Comparison of ENCODE assay signal across 25 mouse cellular contexts in genomic region chr2:8818127-8818526, GRCm38 (mm10).
DNase-seq lines count a peak whose midpoint lies in the region; ATAC-seq and TF ChIP-seq lines count a peak whose summit lies in the region.
"Had no signal": no experiment of that assay in that cellular context is flagged by ENCODE, and none has a peak within 500 bp of the region (broad histone marks: within the 10 kb centered on the region; RNA-seq: fewer than 3 reads in every experiment).

No protein-coding gene starts in this region.

- DNase-seq in kidney, postnatal 0 days (ENCODE audit: low spot score): peak; percentile 54
- no peak for DNase-seq in kidney, adult 11 months
- DNase-seq in lung, postnatal 14 days: no peak
- peak; percentile 14 for DNase-seq in adipocyte (ENCODE audit: low spot score)
- peak; percentile 70 for DNase-seq in embryonic facial prominence, embryonic 14.5 days (ENCODE audit: low spot score)
- DNase-seq in ovary, postnatal 10 days (ENCODE audit: low spot score): no peak
- DNase-seq: adrenal gland, postnatal 14 days; cerebellum, adult 2 months; cerebellum, postnatal 25 days; gastrocnemius, postnatal 25 days; heart, adult 18-20 months; kidney, adult 8-10 months; right cerebral cortex, postnatal 14 days had no signal

- no peaks in the 10 kb centered on the region for H3K4me1 ChIP-seq in kidney, postnatal 0 days (replicated peaks; ENCODE audit: insufficient read depth, low read length)
- H3K4me1 ChIP-seq in lung, embryonic 16.5 days (replicated peaks; ENCODE audit: control insufficient read depth, insufficient read depth, low read length): 0 out of 2 replicates have a peak, but pooled peaks cover 3% of the 10 kb centered on the region
- no peaks in the 10 kb centered on the region for H3K4me1 ChIP-seq in embryonic facial prominence, embryonic 14.5 days (ENCODE audit: control insufficient read depth, insufficient read depth, low read length)
- H3K4me1 ChIP-seq: embryonic facial prominence, embryonic 12.5 days; forebrain, embryonic 12.5 days; heart, embryonic 12.5 days; hindbrain, embryonic 12.5 days; limb, embryonic 12.5 days; liver, embryonic 12.5 days; midbrain, embryonic 15.5 days; neural tube, embryonic 13.5 days had no signal

- no peak overlapping the region for H3K4me3 ChIP-seq in kidney, postnatal 0 days (replicated peaks; ENCODE audit: low read depth, low read length)
- H3K4me3 ChIP-seq in lung, embryonic 16.5 days (ENCODE audit: low read length): no peak overlapping the region
- H3K4me3 ChIP-seq in embryonic facial prominence, embryonic 14.5 days (ENCODE audit: low read depth, low read length): no peak overlapping the region
- H3K4me3 ChIP-seq: embryonic facial prominence, embryonic 12.5 days; erythroblast, embryonic 14.5 days; forebrain, embryonic 12.5 days; heart, embryonic 12.5 days; hindbrain, embryonic 12.5 days; layer of hippocampus, adult 2 months; limb, embryonic 12.5 days; liver, embryonic 12.5 days; midbrain, embryonic 15.5 days; neural tube, embryonic 13.5 days had no signal

- H3K27ac ChIP-seq in kidney, postnatal 0 days: no peak overlapping the region
- H3K27ac ChIP-seq in lung, embryonic 16.5 days (ENCODE audit: low read length): no peak overlapping the region
- no peak overlapping the region for H3K27ac ChIP-seq in embryonic facial prominence, embryonic 14.5 days (replicated peaks; ENCODE audit: low read depth, low read length)
- H3K27ac ChIP-seq: embryonic facial prominence, embryonic 12.5 days; forebrain, embryonic 12.5 days; hindbrain, embryonic 12.5 days; layer of hippocampus, adult 2 months; limb, embryonic 12.5 days; liver, embryonic 12.5 days; midbrain, embryonic 15.5 days; neural tube, embryonic 13.5 days; stomach, postnatal 0 days had no signal

- H3K9ac ChIP-seq in kidney, postnatal 0 days (ENCODE audit: low read depth, low read length): no peak overlapping the region
- H3K9ac ChIP-seq in lung, embryonic 16.5 days (ENCODE audit: low read length): no peak overlapping the region
- no peak overlapping the region for H3K9ac ChIP-seq in embryonic facial prominence, embryonic 14.5 days (ENCODE audit: low read depth, low read length)
- H3K9ac ChIP-seq: embryonic facial prominence, embryonic 12.5 days; forebrain, embryonic 12.5 days; heart, embryonic 12.5 days; hindbrain, embryonic 12.5 days; limb, embryonic 12.5 days; liver, embryonic 12.5 days; midbrain, embryonic 15.5 days; neural tube, embryonic 13.5 days had no signal

- 16% methylated on average over 5 of the region's 5 CpGs for WGBS in kidney, postnatal 0 days
- WGBS in lung, embryonic 16.5 days: 19% methylated on average over 5 of the region's 5 CpGs
- 43% methylated on average over 5 of the region's 5 CpGs for WGBS in embryonic facial prominence, embryonic 14.5 days

- ATAC-seq in kidney, postnatal 0 days (replicated peaks; ENCODE audit: low FRiP score, low read depth): no peak
- ATAC-seq in lung, embryonic 16.5 days (ENCODE audit: low read depth): peak; percentile 69
- no peak for ATAC-seq in embryonic facial prominence, embryonic 14.5 days (ENCODE audit: low read depth)
- ATAC-seq: liver, embryonic 12.5 days; midbrain, embryonic 15.5 days had no signal

- H3K9me3 ChIP-seq in kidney, postnatal 0 days (replicated peaks; ENCODE audit: low read length): no peaks in the 10 kb centered on the region
- H3K9me3 ChIP-seq in lung, embryonic 16.5 days (ENCODE audit: control insufficient read depth, low read length): no peaks in the 10 kb centered on the region
- no peaks in the 10 kb centered on the region for H3K9me3 ChIP-seq in embryonic facial prominence, embryonic 14.5 days (ENCODE audit: control insufficient read depth, low read length)
- H3K9me3 ChIP-seq: embryonic facial prominence, embryonic 12.5 days; forebrain, embryonic 12.5 days; heart, embryonic 12.5 days; hindbrain, embryonic 12.5 days; limb, embryonic 12.5 days; liver, embryonic 12.5 days; midbrain, embryonic 15.5 days; neural tube, embryonic 13.5 days had no signal

- no peak for TF ChIP-seq CTCF in kidney, postnatal 0 days (IDR thresholded peaks at IDR 0.05; ENCODE audit: low read depth)

- H3K36me3 ChIP-seq in kidney, postnatal 0 days (ENCODE audit: insufficient read depth, low read length): no peaks in the 10 kb centered on the region
- H3K36me3 ChIP-seq in lung, embryonic 16.5 days (ENCODE audit: control insufficient read depth, insufficient read depth, low read length): no peaks in the 10 kb centered on the region
- H3K36me3 ChIP-seq in embryonic facial prominence, embryonic 14.5 days (ENCODE audit: control insufficient read depth, insufficient read depth, low read length): no peaks in the 10 kb centered on the region
- H3K36me3 ChIP-seq: embryonic facial prominence, embryonic 12.5 days; forebrain, embryonic 12.5 days; heart, embryonic 12.5 days; hindbrain, embryonic 12.5 days; limb, embryonic 12.5 days; liver, embryonic 12.5 days; midbrain, embryonic 15.5 days; neural tube, embryonic 13.5 days had no signal

- no peak overlapping the region for H3K4me2 ChIP-seq in kidney, postnatal 0 days (ENCODE audit: low read length)
- no peak overlapping the region for H3K4me2 ChIP-seq in lung, embryonic 16.5 days (ENCODE audit: low read depth, low read length)
- H3K4me2 ChIP-seq in embryonic facial prominence, embryonic 14.5 days (ENCODE audit: low read depth, low read length): no peak overlapping the region
- H3K4me2 ChIP-seq: embryonic facial prominence, embryonic 12.5 days; forebrain, embryonic 12.5 days; heart, embryonic 12.5 days; hindbrain, embryonic 12.5 days; limb, embryonic 12.5 days; liver, embryonic 12.5 days; midbrain, embryonic 15.5 days; neural tube, embryonic 13.5 days had no signal

- H3K27me3 ChIP-seq in kidney, postnatal 0 days (ENCODE audit: insufficient read depth, low read length): no peaks in the 10 kb centered on the region
- no peaks in the 10 kb centered on the region for H3K27me3 ChIP-seq in lung, embryonic 16.5 days (ENCODE audit: control insufficient read depth, insufficient read depth, low read depth, low read length)
- H3K27me3 ChIP-seq in embryonic facial prominence, embryonic 14.5 days (replicated peaks; ENCODE audit: control insufficient read depth, insufficient read depth, low read length): no peaks in the 10 kb centered on the region
- H3K27me3 ChIP-seq: embryonic facial prominence, embryonic 12.5 days; forebrain, embryonic 12.5 days; heart, embryonic 12.5 days; hindbrain, embryonic 12.5 days; limb, embryonic 12.5 days; liver, embryonic 12.5 days; midbrain, embryonic 15.5 days; neural tube, embryonic 13.5 days had no signal

Comparison
In these comparisons a context has a peak if more than half of its experiments do, and no peak if none do; other contexts are left out.
1. DNase-seq: peak in kidney, postnatal 0 days (single experiment), adipocyte (single experiment) and embryonic facial prominence, embryonic 14.5 days (single experiment); none in kidney, adult 11 months (single experiment), lung, postnatal 14 days (single experiment) and ovary, postnatal 10 days (single experiment).